Mouse (Mus musculus): ENCODE measurements around the gene Bmp6. TPM values are rescaled to one million over a fixed set of nuclear protein-coding genes. Genes with fewer than 3 reads are reported as not detected.

Bmp6 gene
- polyA plus RNA-seq, 1 experiment = 63.5 TPM

GRCm38 (mm10) chr13:38481021-38481420 lies 136.1 kb downstream of the Bmp6 start:
- WGBS = 77% methylated on average over 7 of the region's 7 CpGs
- no peak for DNase-seq
- no peak overlapping the region for H3K27ac ChIP-seq (ENCODE audit: insufficient read depth, low read depth, low read length)
- no peaks in the 10 kb centered on the region for H3K36me3 ChIP-seq (ENCODE audit: control insufficient read depth, insufficient read depth, low read length)
- TF ChIP-seq POLR2A (IDR thresholded peaks at IDR 0.05; ENCODE audit: low read depth, low read length) (no peak), CTCF (conservative IDR thresholded peaks at IDR 0.05; ENCODE audit: insufficient read depth, insufficient read length, low read depth, low read length) (no peak)
- H3K4me1 ChIP-seq (ENCODE audit: control insufficient read depth, insufficient read depth, low read length) = no peaks in the 10 kb centered on the region
- H3K27me3 ChIP-seq (replicated peaks; ENCODE audit: control insufficient read depth, insufficient read depth, low read length) = no peaks in the 10 kb centered on the region
- no peak overlapping the region for H3K4me3 ChIP-seq (ENCODE audit: insufficient read depth, low read depth, low read length)

DNA sequence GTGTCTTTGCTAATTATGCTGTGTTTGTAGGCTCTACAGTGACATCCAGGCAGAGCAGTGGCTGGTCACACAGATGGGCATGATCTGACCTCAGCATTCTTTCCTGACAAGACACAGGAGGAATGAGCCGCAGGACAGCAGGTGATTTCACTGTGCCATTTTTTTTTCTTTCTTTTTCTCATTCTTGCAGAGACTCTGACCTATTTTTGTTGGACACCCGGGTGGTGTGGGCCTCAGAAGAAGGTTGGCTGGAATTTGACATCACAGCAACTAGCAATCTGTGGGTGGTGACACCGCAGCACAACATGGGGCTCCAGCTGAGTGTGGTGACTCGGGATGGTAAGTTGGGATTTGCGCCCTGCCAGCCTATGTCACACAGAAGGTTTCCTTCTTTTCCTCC lies 139.8 kb downstream of the Bmp6 start:
- Histone ChIP-seq H3K27me3 (replicated peaks; ENCODE audit: control insufficient read depth, insufficient read depth, low read length) (no peaks in the 10 kb centered on the region), H3K36me3 (ENCODE audit: control insufficient read depth, insufficient read depth, low read length) (no peaks in the 10 kb centered on the region), H3K4me3 (ENCODE audit: insufficient read depth, low read depth, low read length) (no peak overlapping the region), H3K27ac (ENCODE audit: insufficient read depth, low read depth, low read length) (no peak overlapping the region), H3K4me1 (ENCODE audit: control insufficient read depth, insufficient read depth, low read length) (no peaks in the 10 kb centered on the region)
- no peak for DNase-seq
- 65% methylated on average over 5 of the region's 5 CpGs for WGBS
- TF ChIP-seq POLR2A (IDR thresholded peaks at IDR 0.05; ENCODE audit: low read depth, low read length) (no peak), CTCF (conservative IDR thresholded peaks at IDR 0.05; ENCODE audit: insufficient read depth, insufficient read length, low read depth, low read length) (no peak)

DNA sequence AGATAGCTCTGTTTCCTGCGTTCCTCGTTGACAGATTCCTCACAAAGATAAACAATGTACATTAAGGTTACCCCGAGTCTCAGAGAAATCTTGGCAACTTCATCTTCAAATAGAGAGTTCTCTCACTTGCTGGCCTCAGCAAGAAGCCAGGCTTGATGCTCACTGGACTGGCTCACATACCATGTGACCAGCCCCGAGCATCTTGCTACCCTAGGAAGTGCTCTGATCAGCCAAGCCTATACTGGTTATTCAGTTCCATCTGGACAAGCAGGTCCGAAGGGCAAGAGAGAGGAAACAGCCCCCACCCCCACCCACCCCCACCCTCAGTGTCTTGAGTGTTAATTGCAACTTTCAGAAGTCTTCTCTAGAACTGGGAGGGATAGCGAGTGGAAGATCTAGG lies 141.9 kb downstream of the Bmp6 start:
- H3K27me3 ChIP-seq (replicated peaks; ENCODE audit: control insufficient read depth, insufficient read depth, low read length) = no peaks in the 10 kb centered on the region
- no peak overlapping the region for H3K27ac ChIP-seq (ENCODE audit: insufficient read depth, low read depth, low read length)
- H3K4me3 ChIP-seq (ENCODE audit: insufficient read depth, low read depth, low read length) = no peak overlapping the region
- TF ChIP-seq POLR2A (IDR thresholded peaks at IDR 0.05; ENCODE audit: low read depth, low read length) (no peak), CTCF (conservative IDR thresholded peaks at IDR 0.05; ENCODE audit: insufficient read depth, insufficient read length, low read depth, low read length) (no peak)
- 55% methylated on average over 6 of the region's 6 CpGs for WGBS
- H3K4me1 ChIP-seq (ENCODE audit: control insufficient read depth, insufficient read depth, low read length) = no peaks in the 10 kb centered on the region
- DNase-seq = peak; percentile 45
- H3K36me3 ChIP-seq (ENCODE audit: control insufficient read depth, insufficient read depth, low read length) = no peaks in the 10 kb centered on the region

GRCm38 (mm10) chr13:38496715-38497114 lies 151.8 kb downstream of the Bmp6 start:
- H3K27ac ChIP-seq (ENCODE audit: insufficient read depth, low read depth, low read length) = no peak overlapping the region
- TF ChIP-seq POLR2A (IDR thresholded peaks at IDR 0.05; ENCODE audit: low read depth, low read length) = no peak
- no peak for TF ChIP-seq CTCF (conservative IDR thresholded peaks at IDR 0.05; ENCODE audit: insufficient read depth, insufficient read length, low read depth, low read length)
- no peaks in the 10 kb centered on the region; the same call in 1 of the 2 replicates for H3K36me3 ChIP-seq (ENCODE audit: control insufficient read depth, insufficient read depth, low read length)
- 48% methylated on average over 3 of the region's 3 CpGs for WGBS
- H3K4me1 ChIP-seq (ENCODE audit: control insufficient read depth, insufficient read depth, low read length) = no peaks in the 10 kb centered on the region
- no peak for DNase-seq
- no peaks in the 10 kb centered on the region for H3K27me3 ChIP-seq (replicated peaks; ENCODE audit: control insufficient read depth, insufficient read depth, low read length)
- no peak overlapping the region for H3K4me3 ChIP-seq (ENCODE audit: insufficient read depth, low read depth, low read length)

GRCm38 (mm10) chr13:38501314-38501713 lies 156.4 kb downstream of the Bmp6 start:
- WGBS = 90% methylated on average over 12 of the region's 12 CpGs
- Histone ChIP-seq H3K27ac (ENCODE audit: insufficient read depth, low read depth, low read length) (no peak overlapping the region), H3K4me1 (ENCODE audit: control insufficient read depth, insufficient read depth, low read length) (no peaks in the 10 kb centered on the region), H3K4me3 (ENCODE audit: insufficient read depth, low read depth, low read length) (no peak overlapping the region), H3K27me3 (replicated peaks; ENCODE audit: control insufficient read depth, insufficient read depth, low read length) (no peaks in the 10 kb centered on the region), H3K36me3 (ENCODE audit: control insufficient read depth, insufficient read depth, low read length) (no peaks in the 10 kb centered on the region; the same call in 1 of the 2 replicates)
- DNase-seq = no peak
- TF ChIP-seq POLR2A (IDR thresholded peaks at IDR 0.05; ENCODE audit: low read depth, low read length) (no peak), CTCF (conservative IDR thresholded peaks at IDR 0.05; ENCODE audit: insufficient read depth, insufficient read length, low read depth, low read length) (no peak)

DNA sequence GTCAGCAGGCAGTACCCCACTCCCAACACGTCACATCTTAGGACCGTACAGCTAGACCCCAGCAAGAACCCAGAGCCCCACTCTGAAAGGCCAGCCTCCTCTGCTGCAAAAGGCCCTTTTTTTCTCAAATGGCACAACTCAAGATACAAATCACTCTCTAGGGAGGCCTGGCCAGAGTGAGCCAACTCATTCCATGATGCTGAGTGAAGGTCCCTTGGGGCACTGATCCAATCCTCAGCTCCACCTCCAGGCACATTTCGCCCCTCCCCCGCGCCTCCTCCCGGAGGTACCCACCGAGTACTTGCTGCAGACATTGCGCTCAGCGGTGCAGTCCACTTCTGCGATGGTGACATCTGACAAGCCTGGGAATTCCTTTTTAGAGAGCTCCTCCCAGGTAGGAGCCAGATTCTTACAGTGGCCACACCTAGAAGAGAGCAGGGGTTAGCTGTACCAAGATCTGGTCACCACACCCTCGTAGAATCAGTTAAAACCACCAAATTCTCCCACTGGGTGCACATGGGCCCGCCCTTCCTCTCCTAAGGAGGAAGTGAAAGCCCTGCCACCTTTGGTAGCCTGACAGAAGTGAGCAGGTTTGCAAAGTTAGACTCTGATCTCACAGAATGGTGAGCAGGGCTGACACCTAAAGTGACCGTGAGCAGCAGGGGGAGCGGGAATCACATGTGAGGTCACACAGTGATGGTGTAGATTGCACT lies 158.4 kb downstream of the Bmp6 start:
- WGBS = 74% methylated on average over 14 of the region's 14 CpGs
- peak; percentile 19 for DNase-seq
- Histone ChIP-seq H3K27me3 (replicated peaks; ENCODE audit: control insufficient read depth, insufficient read depth, low read length) (no peaks in the 10 kb centered on the region), H3K4me1 (ENCODE audit: control insufficient read depth, insufficient read depth, low read length) (no peaks in the 10 kb centered on the region), H3K36me3 (ENCODE audit: control insufficient read depth, insufficient read depth, low read length) (no peaks in the 10 kb centered on the region; the same call in 1 of the 2 replicates), H3K27ac (ENCODE audit: insufficient read depth, low read depth, low read length) (no peak overlapping the region), H3K4me3 (ENCODE audit: insufficient read depth, low read depth, low read length) (no peak overlapping the region)
- no peak for TF ChIP-seq POLR2A (IDR thresholded peaks at IDR 0.05; ENCODE audit: low read depth, low read length)
- TF ChIP-seq CTCF (conservative IDR thresholded peaks at IDR 0.05; ENCODE audit: insufficient read depth, insufficient read length, low read depth, low read length) = no peak

DNA sequence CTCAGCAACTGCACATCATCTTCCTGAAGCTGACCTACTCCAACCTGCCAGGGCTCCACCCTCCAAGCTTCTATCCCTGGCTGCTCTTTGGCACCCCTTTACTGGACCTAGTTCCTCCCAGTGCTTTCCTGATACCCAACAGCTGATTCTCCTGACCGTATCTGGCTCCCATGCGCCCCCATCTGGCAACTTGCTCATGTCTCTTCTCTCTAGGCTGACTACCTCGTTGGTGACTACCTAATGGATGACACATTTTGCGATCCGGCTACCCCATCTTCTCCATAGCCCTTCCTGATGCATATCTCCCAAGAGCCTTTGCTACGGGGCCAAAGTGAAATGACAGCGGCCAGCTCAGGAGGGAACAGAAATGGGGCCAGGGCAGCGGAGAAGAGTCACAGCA lies 161.4 kb downstream of the Bmp6 start:
- Histone ChIP-seq H3K27me3 (replicated peaks; ENCODE audit: control insufficient read depth, insufficient read depth, low read length) (no peaks in the 10 kb centered on the region), H3K36me3 (ENCODE audit: control insufficient read depth, insufficient read depth, low read length) (no peaks in the 10 kb centered on the region; the same call in 1 of the 2 replicates), H3K4me3 (ENCODE audit: insufficient read depth, low read depth, low read length) (no peak overlapping the region), H3K27ac (ENCODE audit: insufficient read depth, low read depth, low read length) (no peak overlapping the region), H3K4me1 (ENCODE audit: control insufficient read depth, insufficient read depth, low read length) (no peaks in the 10 kb centered on the region)
- peak; percentile 56 for DNase-seq
- 74% methylated on average over 8 of the region's 8 CpGs for WGBS
- TF ChIP-seq CTCF (conservative IDR thresholded peaks at IDR 0.05; ENCODE audit: insufficient read depth, insufficient read length, low read depth, low read length) (peak; percentile 55), POLR2A (IDR thresholded peaks at IDR 0.05; ENCODE audit: low read depth, low read length) (no peak)
